Mouse (Mus musculus) monocyte, adult 2 months (primary cell): ENCODE measurements around the gene Mroh2a.

Source experiments
- DNase-seq, 2 experiments: peaks; one replicate each; pipeline ENCODE4 v3.0.0; 2022; ENCODE audit warnings: low spot score in 2 of 2, low read depth in 1 of 2

Gene Mroh2a

GRCm38 (mm10) chr1:88234646-88235045, 7.9 kb downstream of the Mroh2a start:
- no peak for DNase-seq

DNA sequence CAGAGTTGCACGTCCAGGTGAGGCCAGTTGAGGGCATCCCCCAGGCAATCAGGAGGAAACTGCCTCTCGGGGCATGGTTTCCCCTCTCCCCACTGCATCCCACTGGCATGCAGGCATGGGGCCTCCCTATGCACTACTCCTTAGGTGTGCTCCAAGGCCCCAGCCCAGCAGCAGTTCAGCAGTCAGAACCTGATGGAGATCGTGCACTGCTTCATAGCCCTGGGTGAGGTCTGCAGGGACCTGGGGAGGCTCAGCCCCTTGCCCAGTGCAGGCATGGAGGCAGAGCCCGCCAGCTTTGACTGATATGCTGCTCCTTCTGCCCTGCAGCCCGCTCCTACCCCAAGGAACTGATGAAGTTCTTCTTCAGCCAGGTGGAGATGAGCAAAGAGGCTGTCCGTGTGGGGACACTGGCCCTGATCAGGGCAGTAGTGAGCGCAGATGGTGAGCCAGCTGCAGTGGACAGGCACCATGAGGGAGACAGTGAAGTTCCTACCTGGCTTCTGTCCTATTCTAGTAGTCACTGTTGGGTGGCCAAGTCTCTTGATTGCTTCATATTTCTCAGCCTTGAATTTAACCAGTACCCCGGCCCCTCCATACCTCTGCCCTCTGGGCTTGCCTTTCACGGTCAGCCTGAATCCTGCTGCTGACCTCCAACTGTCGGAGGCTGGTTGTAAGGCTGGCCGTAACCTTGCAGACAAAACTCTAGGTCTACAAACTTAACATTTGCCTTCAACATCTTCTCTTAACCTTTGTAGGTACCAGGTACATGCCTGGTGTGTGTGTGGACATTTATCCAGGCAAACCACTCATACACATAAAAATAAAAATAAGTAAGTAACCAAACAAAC, 8.5 kb downstream of the Mroh2a start:
- no peak for DNase-seq

GRCm38 (mm10) chr1:88235894-88236415, 9.2 kb downstream of the Mroh2a start:
- DNase-seq = no peak

- DNase-seq = no peak
Measured at GRCm38 (mm10) chr1:88237311-88237710, 10.5 kb downstream of the Mroh2a start.

GRCm38 (mm10) chr1:88238771-88239170, 12.0 kb downstream of the Mroh2a start:
- no peak for DNase-seq

GRCm38 (mm10) chr1:88240072-88240471, 13.3 kb downstream of the Mroh2a start:
- no peak for DNase-seq

DNA sequence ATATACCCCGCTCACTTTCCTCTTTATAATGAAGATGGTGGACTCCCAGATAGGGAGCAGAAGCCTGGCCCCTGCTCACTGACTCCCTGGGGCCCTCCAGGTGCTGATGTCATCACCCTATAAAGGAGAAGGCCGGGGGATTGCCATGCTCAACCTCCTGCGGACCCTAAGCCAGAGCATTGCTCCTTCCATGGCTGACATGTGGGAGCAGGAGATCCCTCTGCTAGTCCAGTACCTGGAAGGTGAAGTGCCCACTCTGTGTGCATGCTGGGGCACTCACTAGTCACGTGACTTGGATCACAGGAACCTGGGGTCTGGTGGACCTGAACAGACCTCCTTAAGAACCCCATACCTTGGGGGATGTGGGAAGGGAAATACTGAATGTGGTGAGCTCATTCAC, 13.8 kb downstream of the Mroh2a start:
- DNase-seq = no peak

DNA sequence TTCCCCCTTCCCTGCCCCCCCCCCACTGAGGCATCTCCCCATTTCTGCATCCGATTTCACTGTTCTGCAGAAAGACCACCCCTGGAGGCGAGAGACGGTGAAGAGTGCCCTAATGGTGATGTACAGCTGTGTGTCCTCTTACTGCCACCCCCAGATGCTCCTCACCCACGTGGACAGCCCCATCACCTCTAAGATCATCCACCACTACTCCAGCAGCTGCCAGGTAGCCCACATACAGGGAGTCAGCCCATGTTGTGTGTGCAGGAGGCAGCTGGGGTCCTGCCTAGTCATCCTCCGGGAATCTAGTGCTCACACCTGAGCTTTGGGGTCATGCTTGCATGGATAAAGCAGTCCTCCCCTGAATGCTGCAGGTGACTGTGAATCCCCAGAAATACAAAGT, 17.1 kb downstream of the Mroh2a start:
- no peak for DNase-seq

- no peak for DNase-seq
Measured at GRCm38 (mm10) chr1:88245881-88246280, 19.1 kb downstream of the Mroh2a start.

DNA sequence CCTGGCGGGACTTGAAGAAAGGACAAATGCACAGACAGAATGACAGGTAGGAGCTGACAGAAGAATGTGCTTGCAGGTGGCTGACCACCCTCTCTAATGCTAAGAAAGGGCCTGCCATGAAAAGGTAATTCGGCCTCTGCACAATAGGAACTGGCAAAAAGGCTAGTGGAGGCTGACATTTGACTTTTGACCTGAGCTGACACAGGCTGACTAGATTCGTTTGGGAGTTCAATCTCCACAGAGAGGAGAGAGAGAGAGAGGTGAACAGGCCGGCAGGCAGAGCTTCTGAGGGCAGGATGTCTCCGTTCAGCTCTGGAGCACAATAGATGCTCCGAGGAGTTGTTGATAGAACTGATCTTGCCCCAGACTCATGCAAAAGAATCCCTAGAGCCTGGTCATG, 19.6 kb downstream of the Mroh2a start:
- DNase-seq = no peak

DNA sequence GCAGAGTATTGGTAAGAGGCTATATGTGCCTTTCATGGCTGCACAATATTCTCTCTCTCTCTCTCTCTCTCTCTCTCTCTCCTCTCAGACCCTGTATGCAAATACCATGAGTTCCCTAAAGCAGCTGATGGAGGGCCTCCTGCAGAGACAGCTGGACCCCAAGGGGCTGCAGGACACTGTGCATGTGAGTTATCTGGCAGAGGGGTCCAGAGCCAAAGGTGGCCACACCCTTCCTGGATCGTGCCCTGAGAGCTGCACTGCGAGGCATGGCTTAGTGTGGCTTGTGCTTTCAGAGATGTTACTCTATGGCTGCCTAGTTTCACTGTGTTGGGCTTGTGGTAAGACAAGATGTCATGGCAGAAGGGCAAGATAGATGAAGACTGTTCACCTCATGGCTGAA, 20.9 kb downstream of the Mroh2a start:
- DNase-seq = no peak

GRCm38 (mm10) chr1:88248658-88249057, 21.9 kb downstream of the Mroh2a start:
- no peak for DNase-seq

- DNase-seq = no peak
Measured at GRCm38 (mm10) chr1:88249596-88249995, 22.8 kb downstream of the Mroh2a start.

- no peak for DNase-seq
Measured at GRCm38 (mm10) chr1:88250023-88250422, 23.2 kb downstream of the Mroh2a start.

- no peak for DNase-seq
Measured at GRCm38 (mm10) chr1:88253106-88253505, 26.3 kb downstream of the Mroh2a start.

DNA sequence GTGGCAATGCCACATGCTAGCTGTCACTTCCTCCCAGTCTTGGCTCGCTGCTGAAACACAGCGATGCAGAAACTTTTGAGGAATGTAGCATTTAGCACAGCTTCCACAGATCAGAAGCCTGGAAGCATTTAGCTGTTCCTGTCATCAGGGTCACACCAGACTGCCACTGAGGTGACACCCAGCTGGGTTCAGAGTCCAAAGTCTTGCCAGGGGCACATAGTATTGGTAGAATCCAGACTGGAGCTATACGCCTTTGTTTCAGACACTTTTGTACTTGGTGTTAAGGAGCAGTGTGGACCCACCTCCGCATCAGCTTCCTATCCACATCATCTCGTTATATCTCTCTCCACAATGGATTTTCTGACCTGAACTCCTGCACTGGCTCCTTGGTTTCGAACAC, 26.8 kb downstream of the Mroh2a start:
- no peak for DNase-seq

- DNase-seq = no peak
Measured at GRCm38 (mm10) chr1:88254793-88255465, 28.1 kb downstream of the Mroh2a start.

DNA sequence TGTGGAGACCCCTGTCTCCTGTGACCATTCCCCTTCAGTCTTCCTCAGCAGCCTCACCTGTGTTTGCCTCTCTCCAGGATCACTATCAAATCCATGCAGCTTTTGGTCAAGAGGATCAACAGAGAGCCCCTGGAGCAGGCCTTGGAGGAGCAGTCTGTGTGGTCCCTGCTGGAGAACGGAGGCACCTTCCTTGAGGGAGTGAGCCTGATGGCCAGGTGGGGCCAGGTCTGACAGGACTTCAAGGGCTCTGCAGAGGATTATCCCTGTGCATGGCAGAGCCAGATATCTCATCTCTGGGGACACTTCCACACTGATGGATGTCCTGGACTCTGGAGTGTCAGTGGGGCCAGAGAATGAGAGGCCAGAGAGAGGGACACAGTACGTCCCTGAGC, 28.7 kb downstream of the Mroh2a start:
- no peak for DNase-seq

- no peak for DNase-seq
Measured at GRCm38 (mm10) chr1:88255989-88256754, 29.4 kb downstream of the Mroh2a start.

DNA sequence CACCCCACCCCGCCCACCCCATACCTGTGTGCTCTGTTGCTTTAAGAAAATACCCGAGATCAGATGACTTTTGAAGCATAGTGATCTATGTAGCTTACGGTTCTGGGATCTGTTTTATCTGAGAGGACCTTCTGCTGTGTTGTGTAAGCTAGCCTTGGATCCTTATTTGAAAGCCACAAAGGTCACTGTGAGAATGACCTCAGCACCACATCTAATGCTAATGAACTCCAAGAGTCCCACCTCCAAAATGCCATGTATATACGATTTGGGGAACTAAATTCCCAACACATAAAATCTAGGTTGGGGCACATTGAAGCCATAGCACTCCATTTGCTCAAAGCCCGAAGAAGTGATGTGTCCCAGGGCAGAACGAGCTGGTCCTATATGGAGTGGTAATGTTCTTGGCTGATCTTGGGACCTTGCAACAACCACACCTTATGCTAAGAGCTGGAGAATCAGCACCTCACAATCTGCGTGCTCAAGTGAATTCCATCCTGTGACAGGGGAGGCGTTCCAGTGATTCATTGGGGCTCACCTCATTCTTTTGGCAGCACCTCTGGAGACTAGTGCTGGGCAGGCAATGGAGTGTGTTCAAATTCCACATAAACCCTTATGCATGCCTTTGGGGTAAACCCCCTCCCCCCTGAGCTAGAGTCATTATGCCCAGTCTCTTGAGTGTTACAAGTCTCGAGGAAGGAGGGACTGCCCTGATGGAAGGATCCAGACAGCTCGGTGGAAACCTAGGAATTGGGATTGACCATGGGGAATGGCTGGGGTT, 30.3 kb downstream of the Mroh2a start:
- DNase-seq = no peak

GRCm38 (mm10) chr1:88257681-88258080, 30.9 kb downstream of the Mroh2a start:
- no peak for DNase-seq
